Comparison of ENCODE assay signal across 24 mouse cellular contexts in the genomic region with DNA sequence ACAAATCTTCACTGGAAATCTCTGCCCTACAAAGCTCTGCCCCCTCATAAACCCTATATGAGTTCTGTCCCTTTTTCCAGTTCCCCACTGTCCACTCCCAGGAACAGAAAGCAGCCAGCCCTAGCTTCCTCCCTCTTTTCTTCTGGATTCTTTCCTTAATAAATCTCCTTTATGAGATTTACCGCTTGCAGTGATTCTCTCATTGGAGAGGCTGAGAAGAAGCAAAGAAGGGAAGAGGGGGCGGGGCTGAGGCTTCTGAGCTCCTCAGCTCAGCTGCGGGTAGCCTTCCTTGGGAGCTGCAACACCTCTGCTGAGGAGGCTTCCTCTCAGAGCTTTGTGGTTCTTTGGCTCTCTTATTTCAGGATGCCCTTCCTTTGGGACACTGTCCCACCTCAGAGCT.
"Had no signal": no experiment of that assay in that cellular context is flagged by ENCODE, and none has a peak within 500 bp of the region (broad histone marks: within the 10 kb centered on the region; RNA-seq: fewer than 3 reads in every experiment).

No protein-coding gene starts in this region.

- DNase-seq: gastrocnemius, postnatal 14 days; gastrocnemius, postnatal 36 days; heart, adult 11 months; heart, adult 2 months; heart, postnatal 14 days; heart, postnatal 36 days; kidney, adult 11 months; kidney, adult 2 months; kidney, postnatal 25 days; layer of hippocampus, adult 9-11 months; layer of hippocampus, postnatal 36 days; left cerebral cortex, postnatal 4 days had no signal

- H3K27me3 ChIP-seq: heart, embryonic 13.5 days; heart, embryonic 15.5 days; hindbrain, embryonic 13.5 days; hindbrain, embryonic 15.5 days; kidney, embryonic 15.5 days; limb, embryonic 13.5 days; limb, embryonic 15.5 days; liver, embryonic 12.5 days had no signal

- H3K36me3 ChIP-seq: heart, embryonic 13.5 days; heart, embryonic 15.5 days; hindbrain, embryonic 13.5 days; hindbrain, embryonic 15.5 days; kidney, embryonic 15.5 days; limb, embryonic 13.5 days; limb, embryonic 15.5 days; liver, embryonic 12.5 days had no signal

- H3K9me3 ChIP-seq: hindbrain, embryonic 15.5 days; limb, embryonic 15.5 days; liver, embryonic 12.5 days had no signal

- H3K27ac ChIP-seq: heart, adult 2 months; heart, embryonic 13.5 days; heart, embryonic 15.5 days; hindbrain, embryonic 13.5 days; hindbrain, embryonic 15.5 days; hindbrain, postnatal 0 days; kidney, embryonic 15.5 days; limb, embryonic 13.5 days; limb, embryonic 15.5 days; liver, embryonic 12.5 days; liver, embryonic 14.5 days had no signal

- H3K4me1 ChIP-seq: heart, embryonic 13.5 days; heart, embryonic 15.5 days; hindbrain, embryonic 13.5 days; hindbrain, embryonic 15.5 days; limb, embryonic 13.5 days; limb, embryonic 15.5 days had no signal

- H3K9ac ChIP-seq: heart, embryonic 13.5 days; heart, embryonic 15.5 days; hindbrain, embryonic 13.5 days; hindbrain, embryonic 15.5 days; kidney, embryonic 15.5 days; limb, embryonic 13.5 days; limb, embryonic 15.5 days; liver, embryonic 12.5 days; liver, embryonic 14.5 days had no signal

- H3K4me2 ChIP-seq: heart, embryonic 11.5 days; heart, embryonic 13.5 days; heart, embryonic 15.5 days; hindbrain, embryonic 13.5 days; hindbrain, embryonic 15.5 days; kidney, embryonic 15.5 days; limb, embryonic 13.5 days; limb, embryonic 15.5 days; liver, embryonic 12.5 days had no signal

- H3K4me3 ChIP-seq: heart, adult 2 months; heart, embryonic 13.5 days; heart, embryonic 15.5 days; hindbrain, embryonic 13.5 days; hindbrain, embryonic 15.5 days; kidney, embryonic 15.5 days; limb, embryonic 13.5 days; limb, embryonic 15.5 days; liver, embryonic 12.5 days had no signal

- ATAC-seq: hindbrain, postnatal 0 days; intestine, embryonic 16.5 days; liver, embryonic 12.5 days had no signal
